Mouse (Mus musculus): Measurements from ENCODE around the gene Pign. TPM values are rescaled to one million over a fixed set of nuclear protein-coding genes. Genes with fewer than 3 reads are reported as not detected.

Gene Pign
- polyA plus RNA-seq, 1 experiment, result not detected

GRCm38 (mm10) chr1:105588697-105589096 lies 74.8 kb downstream of the Pign start:
- H3K4me1 ChIP-seq (ENCODE audit: control insufficient read depth, insufficient read depth, low read length), result no peaks in the 10 kb centered on the region
- 87% methylated on average over 5 of the region's 5 CpGs for WGBS
- no peak overlapping the region for H3K27ac ChIP-seq (ENCODE audit: insufficient read depth, low read depth, low read length)
- no peak overlapping the region for H3K4me3 ChIP-seq (ENCODE audit: insufficient read depth, low read depth, low read length)
- TF ChIP-seq CTCF (IDR thresholded peaks at IDR 0.05; ENCODE audit: insufficient read depth, low read depth, low read length) (no peak), POLR2A (IDR thresholded peaks at IDR 0.05; ENCODE audit: insufficient read depth, low read depth, low read length) (no peak)

- H3K27ac ChIP-seq (ENCODE audit: insufficient read depth, low read depth, low read length), result no peak overlapping the region
- TF ChIP-seq CTCF (IDR thresholded peaks at IDR 0.05; ENCODE audit: insufficient read depth, low read depth, low read length), result no peak
- no peak for TF ChIP-seq POLR2A (IDR thresholded peaks at IDR 0.05; ENCODE audit: insufficient read depth, low read depth, low read length)
- no peak overlapping the region for H3K4me3 ChIP-seq (ENCODE audit: insufficient read depth, low read depth, low read length)
- WGBS, result 95% methylated on average over 1 of the region's 1 CpGs
- no peaks in the 10 kb centered on the region for H3K4me1 ChIP-seq (ENCODE audit: control insufficient read depth, insufficient read depth, low read length)
Observed at GRCm38 (mm10) chr1:105582800-105583199, 80.7 kb downstream of the Pign start.

GRCm38 (mm10) chr1:105580909-105581308 lies 82.6 kb downstream of the Pign start:
- no peak for TF ChIP-seq CTCF (IDR thresholded peaks at IDR 0.05; ENCODE audit: insufficient read depth, low read depth, low read length)
- TF ChIP-seq POLR2A (IDR thresholded peaks at IDR 0.05; ENCODE audit: insufficient read depth, low read depth, low read length), result no peak
- Histone ChIP-seq H3K27ac (ENCODE audit: insufficient read depth, low read depth, low read length) (no peak overlapping the region), H3K4me3 (ENCODE audit: insufficient read depth, low read depth, low read length) (no peak overlapping the region), H3K4me1 (ENCODE audit: control insufficient read depth, insufficient read depth, low read length) (no peaks in the 10 kb centered on the region)
- WGBS, result 81% methylated on average over 2 of the region's 2 CpGs

GRCm38 (mm10) chr1:105566051-105566450 lies 97.4 kb downstream of the Pign start:
- Histone ChIP-seq H3K27ac (ENCODE audit: insufficient read depth, low read depth, low read length) (no peak overlapping the region), H3K4me1 (ENCODE audit: control insufficient read depth, insufficient read depth, low read length) (no peaks in the 10 kb centered on the region), H3K4me3 (ENCODE audit: insufficient read depth, low read depth, low read length) (no peak overlapping the region)
- TF ChIP-seq POLR2A (IDR thresholded peaks at IDR 0.05; ENCODE audit: insufficient read depth, low read depth, low read length) (no peak), CTCF (IDR thresholded peaks at IDR 0.05; ENCODE audit: insufficient read depth, low read depth, low read length) (no peak)
- WGBS, result 74% methylated on average over 3 of the region's 3 CpGs

- no peak overlapping the region for H3K27ac ChIP-seq (ENCODE audit: insufficient read depth, low read depth, low read length)
- 100% methylated on average over 1 of the region's 1 CpGs for WGBS
- H3K4me1 ChIP-seq (ENCODE audit: control insufficient read depth, insufficient read depth, low read length), result no peaks in the 10 kb centered on the region
- no peak overlapping the region for H3K4me3 ChIP-seq (ENCODE audit: insufficient read depth, low read depth, low read length)
- TF ChIP-seq CTCF (IDR thresholded peaks at IDR 0.05; ENCODE audit: insufficient read depth, low read depth, low read length), result no peak
- no peak for TF ChIP-seq POLR2A (IDR thresholded peaks at IDR 0.05; ENCODE audit: insufficient read depth, low read depth, low read length)
Observed at GRCm38 (mm10) chr1:105564289-105564688, 99.2 kb downstream of the Pign start.

GRCm38 (mm10) chr1:105563821-105564220 lies 99.7 kb downstream of the Pign start:
- TF ChIP-seq CTCF (IDR thresholded peaks at IDR 0.05; ENCODE audit: insufficient read depth, low read depth, low read length) (no peak), POLR2A (IDR thresholded peaks at IDR 0.05; ENCODE audit: insufficient read depth, low read depth, low read length) (no peak)
- WGBS, result 88% methylated on average over 2 of the region's 2 CpGs
- no peaks in the 10 kb centered on the region for H3K4me1 ChIP-seq (ENCODE audit: control insufficient read depth, insufficient read depth, low read length)
- H3K4me3 ChIP-seq (ENCODE audit: insufficient read depth, low read depth, low read length), result no peak overlapping the region
- H3K27ac ChIP-seq (ENCODE audit: insufficient read depth, low read depth, low read length), result no peak overlapping the region

- TF ChIP-seq CTCF (IDR thresholded peaks at IDR 0.05; ENCODE audit: insufficient read depth, low read depth, low read length), result no peak
- TF ChIP-seq POLR2A (IDR thresholded peaks at IDR 0.05; ENCODE audit: insufficient read depth, low read depth, low read length), result no peak
- H3K27ac ChIP-seq (ENCODE audit: insufficient read depth, low read depth, low read length), result no peak overlapping the region
- no peaks in the 10 kb centered on the region for H3K4me1 ChIP-seq (ENCODE audit: control insufficient read depth, insufficient read depth, low read length)
- H3K4me3 ChIP-seq (ENCODE audit: insufficient read depth, low read depth, low read length), result no peak overlapping the region
Observed at GRCm38 (mm10) chr1:105556078-105556477, 107.4 kb downstream of the Pign start.

GRCm38 (mm10) chr1:105555192-105555718 lies 108.2 kb downstream of the Pign start:
- Histone ChIP-seq H3K4me3 (ENCODE audit: insufficient read depth, low read depth, low read length) (no peak overlapping the region), H3K27ac (ENCODE audit: insufficient read depth, low read depth, low read length) (no peak overlapping the region), H3K4me1 (ENCODE audit: control insufficient read depth, insufficient read depth, low read length) (no peaks in the 10 kb centered on the region)
- TF ChIP-seq CTCF (IDR thresholded peaks at IDR 0.05; ENCODE audit: insufficient read depth, low read depth, low read length), result no peak
- no peak for TF ChIP-seq POLR2A (IDR thresholded peaks at IDR 0.05; ENCODE audit: insufficient read depth, low read depth, low read length)
- 79% methylated on average over 1 of the region's 1 CpGs for WGBS

- H3K4me1 ChIP-seq (ENCODE audit: control insufficient read depth, insufficient read depth, low read length), result no peaks in the 10 kb centered on the region
- H3K27ac ChIP-seq (ENCODE audit: insufficient read depth, low read depth, low read length), result no peak overlapping the region
- 92% methylated on average over 3 of the region's 3 CpGs for WGBS
- no peak overlapping the region for H3K4me3 ChIP-seq (ENCODE audit: insufficient read depth, low read depth, low read length)
- no peak for TF ChIP-seq CTCF (IDR thresholded peaks at IDR 0.05; ENCODE audit: insufficient read depth, low read depth, low read length)
- TF ChIP-seq POLR2A (IDR thresholded peaks at IDR 0.05; ENCODE audit: insufficient read depth, low read depth, low read length), result no peak
Observed at GRCm38 (mm10) chr1:105553130-105553529, 110.3 kb downstream of the Pign start.

- no peak overlapping the region for H3K4me3 ChIP-seq (ENCODE audit: insufficient read depth, low read depth, low read length)
- H3K27ac ChIP-seq (ENCODE audit: insufficient read depth, low read depth, low read length), result no peak overlapping the region
- no peak for TF ChIP-seq POLR2A (IDR thresholded peaks at IDR 0.05; ENCODE audit: insufficient read depth, low read depth, low read length)
- no peak for TF ChIP-seq CTCF (IDR thresholded peaks at IDR 0.05; ENCODE audit: insufficient read depth, low read depth, low read length)
- H3K4me1 ChIP-seq (ENCODE audit: control insufficient read depth, insufficient read depth, low read length), result no peaks in the 10 kb centered on the region
Observed at GRCm38 (mm10) chr1:105550163-105550562, 113.3 kb downstream of the Pign start.

Data from olfactory bulb, adult 2 months (tissue).